Mouse (Mus musculus): ENCODE results near the gene Klc4.

DNA sequence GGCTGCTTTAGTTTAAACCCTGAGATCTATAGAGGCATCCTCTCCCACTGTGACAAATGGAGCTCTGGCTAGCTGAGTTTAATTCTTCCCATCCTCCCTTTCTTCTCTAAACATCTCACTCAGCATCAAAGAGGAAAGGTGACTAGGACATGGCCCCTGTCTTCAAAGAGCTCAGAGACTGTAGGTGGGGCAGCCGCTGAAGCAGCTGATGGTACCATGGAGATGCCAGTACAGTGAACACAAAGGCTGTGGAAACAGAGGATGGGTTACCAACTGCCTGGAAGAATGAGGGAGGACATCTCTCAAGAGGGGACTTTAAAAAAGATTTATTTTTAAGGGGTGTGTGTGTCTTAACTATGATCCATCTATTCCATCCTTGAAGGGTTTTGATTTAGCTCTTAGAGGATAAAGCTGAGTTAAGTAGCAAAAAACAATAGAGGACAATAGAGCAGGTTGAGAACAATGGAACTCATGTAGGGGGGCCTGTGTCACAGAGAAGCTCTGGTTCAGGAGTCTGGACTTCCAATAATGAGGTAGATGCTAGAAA, 48.8 kb upstream of the Klc4 start:
- TF ChIP-seq POLR2A (IDR thresholded peaks at IDR 0.05; ENCODE audit: low read depth, low read length) (no peak), CTCF (conservative IDR thresholded peaks at IDR 0.05; ENCODE audit: insufficient read depth, insufficient read length, low read depth, low read length) (no peak)

All from kidney, adult 2 months (tissue).